Mouse (Mus musculus) ES-Bruce4 (cell line): ENCODE data around the gene Mtfr1l.

Experiments
- CTCF ChIP-seq: IDR thresholded peaks from one replicate; pipeline ENCODE4 v1.8.1; 2011; ENCODE audit warnings: low read depth, low read length
- POLR2A ChIP-seq: IDR thresholded peaks from one replicate; pipeline ENCODE4 v1.8.1; 2011; ENCODE audit warnings: low read length; ENCODE audit not compliant: insufficient read depth

GRCm38 (mm10) chr4:134495546-134495923, 39.7 kb downstream of the Mtfr1l start:
- TF ChIP-seq POLR2A (no peak), CTCF (no peak)
